In genomic region chr3:141895096-141895495, GRCm38 (mm10) we compare ENCODE assay signal across 19 mouse cellular contexts.
A peak's percentile ranks its signal among the peaks of the same experiment; 100 is the strongest.
DNase-seq lines count a peak whose midpoint lies in the region; ATAC-seq lines count a peak whose summit lies in the region.
"Had no signal": no experiment of that assay in that cellular context is flagged by ENCODE, and none has a peak within 500 bp of the region (broad histone marks: within the 10 kb centered on the region; RNA-seq: fewer than 3 reads in every experiment).

No protein-coding gene starts in this region.

- WGBS in lung, embryonic 16.5 days: 29% methylated on average over 5 of the region's 5 CpGs
- 30% methylated on average over 5 of the region's 5 CpGs for WGBS in forebrain, embryonic 16.5 days
- 86% methylated on average over 5 of the region's 5 CpGs for WGBS in midbrain, embryonic 14.5 days

- no peaks in the 10 kb centered on the region for H3K36me3 ChIP-seq in lung, embryonic 16.5 days (ENCODE audit: control insufficient read depth, insufficient read depth, low read length)
- H3K36me3 ChIP-seq in forebrain, embryonic 16.5 days (ENCODE audit: control insufficient read depth, insufficient read depth): no peaks in the 10 kb centered on the region
- H3K36me3 ChIP-seq in midbrain, embryonic 14.5 days (ENCODE audit: control insufficient read depth, insufficient read depth, low read length): no peaks in the 10 kb centered on the region
- H3K36me3 ChIP-seq: G1E; heart, embryonic 15.5 days; liver, embryonic 12.5 days had no signal

- peak; percentile 85 for ATAC-seq in lung, embryonic 16.5 days (ENCODE audit: low read depth)
- ATAC-seq in forebrain, embryonic 16.5 days: peak; percentile 87
- ATAC-seq in midbrain, embryonic 14.5 days (ENCODE audit: low FRiP score, low TSS enrichment): no peak
- ATAC-seq: liver, embryonic 12.5 days had no signal

- no peak overlapping the region for H3K9ac ChIP-seq in lung, embryonic 16.5 days (ENCODE audit: low read length)
- H3K9ac ChIP-seq in forebrain, embryonic 16.5 days (replicated peaks; ENCODE audit: low read depth, low read length): no peak overlapping the region
- no peak overlapping the region for H3K9ac ChIP-seq in midbrain, embryonic 14.5 days (replicated peaks; ENCODE audit: low read length)
- H3K9ac ChIP-seq: heart, embryonic 15.5 days; liver, embryonic 12.5 days had no signal

- peak overlapping the region; percentile 22; the same call in 1 of the 2 replicates for H3K4me2 ChIP-seq in lung, embryonic 16.5 days (ENCODE audit: low read depth, low read length)
- H3K4me2 ChIP-seq in forebrain, embryonic 16.5 days (ENCODE audit: low read length): peak overlapping the region; percentile 14; the same call in 1 of the 2 replicates
- H3K4me2 ChIP-seq in midbrain, embryonic 14.5 days (ENCODE audit: low read length): no peak overlapping the region
- H3K4me2 ChIP-seq: heart, embryonic 15.5 days; liver, embryonic 12.5 days had no signal

- no peak overlapping the region for H3K4me3 ChIP-seq in lung, embryonic 16.5 days (ENCODE audit: low read length)
- H3K4me3 ChIP-seq in forebrain, embryonic 16.5 days (replicated peaks; ENCODE audit: low read length): no peak overlapping the region
- H3K4me3 ChIP-seq in midbrain, embryonic 14.5 days (replicated peaks; ENCODE audit: low read depth, low read length): no peak overlapping the region
- H3K4me3 ChIP-seq: heart, adult 2 months; heart, embryonic 15.5 days; left cerebral cortex, adult 2 months; liver, embryonic 12.5 days had no signal

- H3K4me1 ChIP-seq in lung, embryonic 16.5 days (replicated peaks; ENCODE audit: control insufficient read depth, insufficient read depth, low read length): peaks cover 5% of the 10 kb centered on the region; the same call in 1 of the 2 replicates
- H3K4me1 ChIP-seq in forebrain, embryonic 16.5 days (replicated peaks; ENCODE audit: control insufficient read depth, insufficient read depth, low read length): peaks cover 10% of the 10 kb centered on the region
- no peaks in the 10 kb centered on the region for H3K4me1 ChIP-seq in midbrain, embryonic 14.5 days (ENCODE audit: control insufficient read depth, insufficient read depth, low read length)
- H3K4me1 ChIP-seq: heart, embryonic 15.5 days; liver, embryonic 12.5 days had no signal

- peak; percentile 20 for DNase-seq in layer of hippocampus, adult 9-11 months
- DNase-seq in layer of hippocampus, adult 9-10 months (ENCODE audit: low spot score): no peak
- no peak for DNase-seq in lung, postnatal 14 days
- peak; percentile 23 for DNase-seq in yolk sac, embryonic 10.5 days (ENCODE audit: low spot score)
- DNase-seq in midbrain, embryonic 14.5 days: no peak
- DNase-seq: adrenal gland, postnatal 36 days; cerebellum, adult 9-11 months; gastrocnemius, postnatal 14 days; heart, adult 2 months; kidney, adult 8-10 months; kidney, postnatal 36 days; lung, postnatal 10 days; thymus, adult 18-20 months had no signal

- H3K27ac ChIP-seq in lung, embryonic 16.5 days (ENCODE audit: low read length): no peak overlapping the region
- peak overlapping the region; percentile 33; the same call in 1 of the 2 replicates for H3K27ac ChIP-seq in forebrain, embryonic 16.5 days (ENCODE audit: low read length)
- no peak overlapping the region for H3K27ac ChIP-seq in midbrain, embryonic 14.5 days (replicated peaks; ENCODE audit: low read depth, low read length)
- H3K27ac ChIP-seq: heart, adult 2 months; heart, embryonic 15.5 days; left cerebral cortex, adult 2 months; liver, embryonic 12.5 days had no signal

- no peaks in the 10 kb centered on the region; the same call in 1 of the 2 replicates for H3K9me3 ChIP-seq in lung, embryonic 16.5 days (ENCODE audit: control insufficient read depth, low read length)
- H3K9me3 ChIP-seq in forebrain, embryonic 16.5 days (ENCODE audit: control insufficient read depth, low read length): no peaks in the 10 kb centered on the region
- no peaks in the 10 kb centered on the region for H3K9me3 ChIP-seq in midbrain, embryonic 14.5 days (ENCODE audit: control insufficient read depth, low read length)
- H3K9me3 ChIP-seq: G1E; liver, embryonic 12.5 days had no signal

- no peaks in the 10 kb centered on the region for H3K27me3 ChIP-seq in lung, embryonic 16.5 days (ENCODE audit: control insufficient read depth, insufficient read depth, low read depth, low read length)
- no peaks in the 10 kb centered on the region for H3K27me3 ChIP-seq in forebrain, embryonic 16.5 days (replicated peaks; ENCODE audit: control insufficient read depth, insufficient read depth, low read length)
- H3K27me3 ChIP-seq in midbrain, embryonic 14.5 days (ENCODE audit: control insufficient read depth, insufficient read depth, low read length): no peaks in the 10 kb centered on the region
- H3K27me3 ChIP-seq: heart, embryonic 15.5 days; liver, embryonic 12.5 days had no signal

Comparison
In these comparisons a context has a peak if more than half of its experiments do, and no peak if none do; other contexts are left out.
1. DNase-seq: peak in layer of hippocampus, adult 9-11 months (single experiment) and yolk sac, embryonic 10.5 days (single experiment); none in layer of hippocampus, adult 9-10 months (single experiment), lung, postnatal 14 days (single experiment) and midbrain, embryonic 14.5 days (single experiment).